Mouse (Mus musculus) E14TG2a.4 (cell line): ENCODE measurements at regions not wholly inside any gene's neighbourhood (a gene's known extent, or its start where the extent isn't known, plus 50 kb on each side); places are given as distances from the start of the nearest gene placed in this dataset.

Experiments
- H3K27me3 ChIP-seq: 2 replicates; pipeline ENCODE4 v1.6.1; 2014; ENCODE audit warnings: low read length, control low read depth; ENCODE audit not compliant: insufficient read depth
- H3K36me3 ChIP-seq: 2 replicates; pipeline ENCODE4 v1.6.1; 2014; ENCODE audit warnings: low read length, control low read depth; ENCODE audit not compliant: insufficient read depth
- H3K4me1 ChIP-seq: replicated peaks from 2 replicates; pipeline ENCODE4 v1.6.1; 2014; ENCODE audit warnings: low read depth, low read length, control low read depth
- H3K4me3 ChIP-seq: replicated peaks from 2 replicates; pipeline ENCODE4 v1.5.1; 2014; ENCODE audit warnings: mild to moderate bottlenecking, low read length
- H3K9me3 ChIP-seq: 2 replicates; pipeline ENCODE4 v1.6.1; 2014; ENCODE audit warnings: low read length, control low read depth
- CTCF ChIP-seq: conservative IDR thresholded peaks from 2 replicates; pipeline ENCODE4 v1.5.1; 2014; ENCODE audit warnings: low read length
- NANOG ChIP-seq: IDR thresholded peaks from 2 replicates; pipeline ENCODE4 v1.6.1; 2014; ENCODE audit warnings: borderline replicate concordance, low read length, mixed read lengths
- POU5F1 ChIP-seq: IDR thresholded peaks from 2 replicates; pipeline ENCODE4 v1.6.1; 2014; ENCODE audit warnings: low read length, borderline replicate concordance

- TF ChIP-seq CTCF (no peak), POU5F1 (no peak), NANOG (no peak)
- Histone ChIP-seq H3K27me3 (no peaks in the 10 kb centered on the region), H3K4me1 (no peaks in the 10 kb centered on the region), H3K4me3 (no peak overlapping the region), H3K9me3 (peaks cover 55% of the 10 kb centered on the region), H3K36me3 (no peaks in the 10 kb centered on the region)
Observed at GRCm38 (mm10) chr9:98675612-98676011, 74.2 kb upstream of the Mrps22 start.

- Histone ChIP-seq H3K36me3 (no peaks in the 10 kb centered on the region), H3K27me3 (no peaks in the 10 kb centered on the region), H3K4me3 (no peak overlapping the region), H3K4me1 (no peaks in the 10 kb centered on the region), H3K9me3 (peaks cover 72% of the 10 kb centered on the region)
- TF ChIP-seq CTCF, result no peak
- no peak for TF ChIP-seq POU5F1
- TF ChIP-seq NANOG, result no peak
Observed at GRCm38 (mm10) chr9:98673461-98674114, 72.1 kb upstream of the Mrps22 start.

DNA sequence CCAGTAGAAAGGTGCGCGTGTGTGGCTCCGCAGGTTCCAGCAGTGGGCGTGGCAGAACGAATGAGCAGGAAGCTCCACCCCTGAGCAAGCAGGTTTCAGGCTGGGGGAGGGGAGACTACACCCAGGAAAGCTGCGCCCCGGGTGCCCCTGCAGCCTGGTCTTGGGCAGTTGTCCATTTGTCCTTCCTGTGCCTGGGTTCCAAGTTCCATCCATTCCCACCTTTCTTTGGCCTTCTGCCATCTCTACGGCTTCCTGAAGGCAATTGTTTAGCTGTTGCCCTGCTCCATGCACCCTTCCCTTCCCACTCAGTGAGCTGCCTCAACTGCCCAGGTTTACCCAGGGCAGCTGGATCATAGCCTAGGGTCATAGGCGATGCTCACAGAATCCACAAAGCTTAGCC, 70.9 kb upstream of the Mrps22 start:
- no peaks in the 10 kb centered on the region for H3K27me3 ChIP-seq
- no peak for TF ChIP-seq POU5F1
- TF ChIP-seq NANOG, result no peak
- TF ChIP-seq CTCF, result no peak
- no peak overlapping the region for H3K4me3 ChIP-seq
- H3K36me3 ChIP-seq, result no peaks in the 10 kb centered on the region
- H3K4me1 ChIP-seq, result no peaks in the 10 kb centered on the region
- peaks cover 83% of the 10 kb centered on the region for H3K9me3 ChIP-seq

GRCm38 (mm10) chr9:98668423-98669330, 67.2 kb upstream of the Mrps22 start:
- TF ChIP-seq CTCF, result no peak
- no peak for TF ChIP-seq POU5F1
- TF ChIP-seq NANOG, result no peak
- no peaks in the 10 kb centered on the region for H3K36me3 ChIP-seq
- peaks cover 3% of the 10 kb centered on the region; the same call in 1 of the 2 replicates for H3K27me3 ChIP-seq
- H3K4me3 ChIP-seq, result no peak overlapping the region
- no peaks in the 10 kb centered on the region for H3K4me1 ChIP-seq
- H3K9me3 ChIP-seq, result peaks cover 63% of the 10 kb centered on the region

DNA sequence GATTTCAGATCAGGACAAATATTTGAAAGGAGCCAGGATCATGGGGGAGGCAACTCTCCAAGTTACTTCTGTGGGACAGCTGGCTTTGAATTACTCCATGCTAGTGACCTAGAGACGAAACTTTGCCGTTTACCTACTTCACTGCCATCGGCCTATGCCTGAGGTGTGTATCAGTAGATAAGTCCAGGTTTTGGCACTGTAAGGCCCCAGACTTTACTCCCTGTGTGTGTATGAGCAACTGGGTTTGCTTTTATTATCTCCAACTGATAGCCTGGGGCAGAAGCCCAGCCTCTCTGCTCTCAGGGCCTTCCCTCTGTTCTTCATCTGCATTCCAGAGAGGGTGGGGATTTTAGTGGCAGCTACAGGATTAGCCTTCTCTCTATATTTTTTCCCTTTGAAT, 65.6 kb upstream of the Mrps22 start:
- peaks cover 57% of the 10 kb centered on the region for H3K9me3 ChIP-seq
- H3K27me3 ChIP-seq, result peaks cover 3% of the 10 kb centered on the region; the same call in 1 of the 2 replicates
- H3K4me1 ChIP-seq, result no peaks in the 10 kb centered on the region
- H3K36me3 ChIP-seq, result no peaks in the 10 kb centered on the region
- no peak overlapping the region for H3K4me3 ChIP-seq
- TF ChIP-seq POU5F1 (no peak), CTCF (no peak), NANOG (no peak)

DNA sequence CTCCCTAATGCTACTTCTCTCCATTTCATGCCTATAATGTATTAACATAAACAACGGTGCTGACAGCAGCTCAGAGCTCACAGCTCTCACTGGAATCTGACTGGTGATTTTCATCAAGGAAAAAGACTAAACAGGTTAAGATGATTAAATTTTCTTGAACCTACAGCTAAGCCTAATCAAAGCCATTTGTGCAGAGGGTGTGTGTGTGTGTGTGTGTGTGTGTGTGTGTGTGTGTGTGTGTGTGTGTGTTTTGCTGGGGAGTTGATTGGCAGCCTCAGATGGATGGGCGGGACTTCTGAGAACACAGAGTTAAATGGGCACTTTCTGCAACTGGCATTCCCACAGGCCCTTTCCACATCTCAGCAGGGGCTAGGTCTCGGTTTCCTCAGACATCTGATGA, 61.6 kb upstream of the Mrps22 start:
- Histone ChIP-seq H3K27me3 (peaks cover 3% of the 10 kb centered on the region; the same call in 1 of the 2 replicates), H3K4me3 (no peak overlapping the region), H3K9me3 (peaks cover 23% of the 10 kb centered on the region), H3K36me3 (no peaks in the 10 kb centered on the region), H3K4me1 (no peaks in the 10 kb centered on the region)
- TF ChIP-seq CTCF, result no peak
- TF ChIP-seq POU5F1, result no peak
- TF ChIP-seq NANOG, result no peak

DNA sequence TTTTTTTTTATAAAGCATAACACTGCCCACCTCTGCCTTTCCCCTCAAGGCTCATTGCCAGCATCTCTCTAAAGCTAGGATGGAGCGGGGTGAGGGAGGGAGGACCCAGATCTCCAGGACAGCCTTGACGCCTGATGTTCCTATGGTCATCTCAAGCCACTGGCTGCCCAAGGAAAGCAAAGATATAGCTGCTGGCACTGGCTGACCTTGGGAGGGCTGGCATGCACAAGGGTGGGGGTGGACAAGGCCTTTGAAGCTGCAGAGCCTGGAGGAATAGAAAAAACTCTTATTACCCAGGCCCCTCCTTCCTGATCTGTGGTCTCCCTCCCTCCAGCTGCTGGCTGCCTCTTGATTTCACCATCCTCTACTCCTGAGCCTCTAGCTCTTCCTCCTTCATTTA, 50.2 kb upstream of the Mrps22 start:
- H3K9me3 ChIP-seq, result no peaks in the 10 kb centered on the region
- peaks cover 8% of the 10 kb centered on the region; the same call in 1 of the 2 replicates for H3K27me3 ChIP-seq
- H3K4me1 ChIP-seq, result no peaks in the 10 kb centered on the region
- no peaks in the 10 kb centered on the region for H3K36me3 ChIP-seq
- TF ChIP-seq NANOG (no peak), POU5F1 (no peak), CTCF (no peak)
- no peak overlapping the region for H3K4me3 ChIP-seq
